Mouse (Mus musculus) frontal cortex, adult 2 months (tissue): Measurements from ENCODE around the gene Pde8a. TPM values are rescaled to one million over a fixed set of nuclear protein-coding genes. Genes with fewer than 3 reads are reported as not detected.

Experiments used
- DNase-seq, 2 experiments: peaks; one replicate each; pipeline ENCODE4 v3.0.0; 2022; ENCODE audit warnings: low spot score in 1 of 2; ENCODE audit errors: extremely low spot score in 1 of 2
- polyA plus RNA-seq: library from polyadenylated mRNA; depleted of rRNA; stranded (reverse); fragments of >200 nt; gene quantifications from 2 replicates; pipeline ENCODE4 v1.2.3, GENCODE M21; 2012

Gene Pde8a
- polyA plus RNA-seq, 1 experiment, result 9.5 TPM

DNA sequence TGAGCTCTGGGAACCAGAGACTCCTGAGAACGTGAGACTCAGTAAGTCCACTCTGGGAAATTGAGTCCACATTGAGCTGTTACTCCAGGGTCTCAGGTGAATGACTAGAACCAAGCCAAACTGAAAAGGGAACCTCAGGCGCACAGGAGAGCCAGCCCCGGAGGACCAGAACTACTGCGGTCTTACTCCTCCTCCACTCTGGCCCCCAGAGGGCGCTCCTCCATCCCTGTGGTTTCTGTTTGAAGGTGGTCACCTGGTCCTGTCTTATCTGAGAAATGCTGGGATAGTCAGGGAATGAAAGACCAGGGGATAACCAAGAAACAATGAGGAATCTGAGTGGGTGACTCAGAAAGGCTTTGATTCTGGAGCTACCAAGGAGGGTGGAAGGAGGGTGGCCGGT lies 4.5 kb upstream of the Pde8a start:
- DNase-seq, result peak in 1 of 2 experiments; percentile 61

DNA sequence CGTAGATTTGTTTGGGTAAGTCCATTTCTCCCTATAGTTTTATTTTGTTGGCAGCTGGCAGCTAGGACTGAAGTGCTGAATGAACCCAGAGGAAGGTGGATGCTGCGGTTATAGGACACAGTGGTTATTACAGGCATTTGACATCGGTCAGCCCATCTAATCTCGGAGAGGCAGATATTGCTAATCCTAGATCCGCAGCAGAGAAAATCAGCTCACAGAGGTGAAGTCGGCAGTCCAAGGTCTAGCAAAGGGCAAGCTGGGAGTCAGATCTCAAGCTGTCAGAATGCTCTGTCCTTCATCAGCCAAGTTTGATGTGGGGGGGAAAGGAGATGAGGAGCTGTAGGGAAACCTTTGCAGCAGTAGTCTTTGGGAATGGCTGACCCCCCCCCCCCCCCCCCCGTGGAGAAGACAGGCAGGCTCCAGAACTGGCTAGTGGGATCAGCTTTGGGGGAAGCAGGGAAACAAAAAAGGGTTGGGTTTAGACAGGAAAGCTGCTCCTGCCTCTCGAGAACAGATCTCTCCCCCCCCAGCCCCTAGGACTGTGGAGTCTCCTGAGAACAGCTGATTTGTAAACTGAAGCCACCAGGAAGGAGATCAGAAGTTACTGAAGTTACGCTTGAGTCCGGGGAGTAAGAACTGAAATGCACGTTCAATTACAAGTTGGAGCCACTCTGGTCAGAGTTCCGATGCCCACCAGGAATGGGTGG lies 3.3 kb upstream of the Pde8a start:
- DNase-seq, result no peak

DNA sequence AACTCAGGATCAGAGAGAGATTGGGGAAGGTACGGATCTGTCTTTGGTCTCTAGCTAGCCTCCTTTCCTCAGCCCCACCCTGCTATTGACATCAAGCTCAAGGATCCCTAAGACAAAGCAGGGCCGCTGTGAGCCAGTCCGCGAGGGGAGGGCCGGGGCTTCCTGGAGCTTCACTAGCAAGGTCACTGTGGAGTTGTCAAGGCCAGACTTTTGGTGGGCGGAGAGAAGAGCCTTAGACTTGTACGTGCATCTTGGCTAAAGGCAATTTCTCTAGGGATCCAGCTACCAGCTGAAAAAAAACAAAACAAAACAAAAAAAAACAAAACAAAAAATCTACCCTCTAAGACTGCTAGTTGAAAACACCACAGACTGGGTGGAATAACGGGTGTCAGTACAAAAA lies 1.6 kb upstream of the Pde8a start:
- DNase-seq, result no peak

DNA sequence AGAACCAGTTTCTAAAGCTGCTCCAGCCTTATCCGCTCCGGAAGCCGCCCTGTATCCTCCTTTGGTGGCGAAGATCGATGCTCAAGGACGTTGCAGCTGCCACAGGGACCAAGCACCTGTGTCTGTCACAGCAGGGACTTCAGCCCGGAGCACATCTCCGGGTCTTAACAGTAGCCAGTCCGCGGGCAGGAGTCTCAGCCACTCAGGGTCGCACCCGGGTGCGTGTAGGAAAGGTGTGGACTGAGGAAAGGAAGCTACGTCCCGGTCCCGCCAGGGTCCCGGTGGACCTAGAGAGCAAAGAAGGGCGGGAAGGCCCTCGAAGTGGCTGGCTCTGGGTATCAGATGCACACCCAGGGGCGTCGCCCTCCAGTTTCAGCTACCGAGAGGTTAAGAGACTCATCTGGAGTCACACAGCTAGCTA lies 1.1 kb upstream of the Pde8a start:
- peak in 1 of 2 experiments; percentile 6 for DNase-seq

DNA sequence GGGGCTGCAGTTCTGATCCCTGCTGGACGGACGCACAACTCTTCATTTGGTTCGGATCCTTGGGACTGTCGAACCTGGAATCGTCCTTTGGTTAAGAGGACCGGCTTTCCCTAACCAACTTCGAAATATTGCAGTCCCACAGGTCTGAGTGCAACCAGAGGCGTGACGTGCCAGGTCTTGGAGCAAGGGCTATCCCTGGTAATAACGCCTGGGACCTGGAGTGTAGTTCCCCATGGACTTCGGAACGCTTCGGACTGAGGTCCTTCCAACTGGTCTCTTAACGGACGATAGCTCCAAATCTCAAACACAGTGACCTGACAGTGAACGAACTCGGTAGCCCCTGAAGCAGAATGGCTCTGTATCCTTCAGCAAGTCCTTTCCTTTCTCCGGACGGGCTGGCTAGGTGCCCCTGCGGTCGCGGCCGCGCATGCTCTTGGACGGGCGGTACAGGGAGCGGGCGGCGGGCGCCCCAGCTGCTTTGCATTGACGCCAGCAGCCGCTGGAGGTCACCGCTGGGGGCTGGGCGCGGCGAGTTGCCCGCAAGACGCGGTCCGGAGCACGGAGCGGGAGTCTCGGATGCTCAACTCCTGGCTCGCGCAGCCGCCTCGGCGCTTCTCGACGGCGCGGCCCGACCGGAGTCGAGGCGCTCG lies 574 bp upstream of the Pde8a start:
- peak; percentile 49 to 79 for DNase-seq

DNA sequence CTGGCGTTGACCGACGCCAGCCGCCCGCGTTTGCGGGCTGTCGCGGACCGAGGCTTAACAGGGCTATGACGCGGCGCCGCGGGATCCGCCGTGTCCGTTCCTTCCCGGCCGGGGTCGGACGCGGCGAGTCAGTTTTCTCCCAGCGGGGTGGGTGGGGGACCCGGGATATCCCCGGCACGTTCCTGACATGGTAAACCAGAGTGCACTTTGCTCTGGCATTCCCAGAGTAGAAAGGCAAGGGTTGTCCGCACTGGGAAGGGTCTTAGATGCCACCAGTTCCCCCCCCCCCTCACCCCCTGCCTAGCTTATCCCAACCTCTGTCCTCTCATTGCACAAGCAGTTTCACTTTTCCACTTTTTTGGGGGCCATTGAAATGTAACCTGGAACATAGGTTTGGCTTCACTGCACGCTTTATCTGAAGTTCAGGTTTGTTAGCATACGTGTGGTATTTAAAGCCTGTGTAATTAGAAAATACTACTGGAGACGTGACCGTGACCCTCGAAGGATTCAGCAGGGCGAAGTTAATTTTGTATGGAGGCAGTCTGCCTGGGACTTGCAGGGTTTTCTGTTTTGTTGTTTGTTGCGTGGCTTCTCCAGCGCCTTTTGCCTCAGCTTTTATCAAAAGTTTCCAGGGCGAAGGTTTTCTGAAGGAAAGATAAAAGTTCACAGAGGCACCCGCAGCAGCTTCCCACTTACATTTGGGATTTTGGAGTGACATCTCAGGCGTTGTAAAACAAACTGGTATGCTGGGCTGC lies 934 bp downstream of the Pde8a start:
- no peak for DNase-seq

DNA sequence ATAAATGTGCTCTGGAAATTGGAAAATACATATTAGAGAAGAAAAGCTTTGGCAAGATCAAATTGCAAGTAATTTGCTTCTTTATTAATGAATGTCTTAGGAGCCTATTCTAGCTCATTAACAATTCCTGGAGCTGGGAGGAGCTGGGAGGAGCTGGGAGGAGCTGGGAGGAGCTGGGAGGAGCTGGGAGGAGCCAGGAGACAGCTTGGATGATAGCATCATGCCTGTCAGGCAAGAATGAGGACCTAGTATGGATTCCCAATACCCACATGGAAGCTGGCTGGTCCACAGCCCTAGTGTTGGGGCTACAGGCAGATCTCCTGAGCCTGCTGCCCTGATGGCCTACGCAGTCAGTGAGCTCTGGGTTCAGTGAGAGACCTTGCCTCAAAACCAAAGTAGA lies 2.6 kb downstream of the Pde8a start:
- no peak for DNase-seq

DNA sequence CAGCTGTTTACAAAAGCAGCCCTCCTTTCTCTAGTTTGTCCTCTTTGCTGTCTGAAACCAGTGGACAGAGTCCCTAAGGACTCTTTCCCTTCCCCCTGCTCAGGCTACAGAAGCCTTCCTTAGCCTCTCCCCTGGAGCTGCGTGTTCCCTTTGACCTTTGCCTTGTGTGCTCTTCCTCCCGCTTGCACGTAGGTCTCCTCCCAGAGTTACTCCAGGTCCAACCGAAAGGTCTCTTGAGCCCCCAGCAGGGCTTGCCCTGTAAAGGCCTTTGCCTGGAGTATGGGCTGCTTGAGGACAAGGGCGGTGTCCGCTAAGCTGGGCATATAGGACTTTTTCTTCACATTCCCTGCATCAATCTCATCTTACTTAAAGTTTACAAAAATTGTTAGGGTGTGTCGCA lies 5.9 kb downstream of the Pde8a start:
- no peak for DNase-seq

DNA sequence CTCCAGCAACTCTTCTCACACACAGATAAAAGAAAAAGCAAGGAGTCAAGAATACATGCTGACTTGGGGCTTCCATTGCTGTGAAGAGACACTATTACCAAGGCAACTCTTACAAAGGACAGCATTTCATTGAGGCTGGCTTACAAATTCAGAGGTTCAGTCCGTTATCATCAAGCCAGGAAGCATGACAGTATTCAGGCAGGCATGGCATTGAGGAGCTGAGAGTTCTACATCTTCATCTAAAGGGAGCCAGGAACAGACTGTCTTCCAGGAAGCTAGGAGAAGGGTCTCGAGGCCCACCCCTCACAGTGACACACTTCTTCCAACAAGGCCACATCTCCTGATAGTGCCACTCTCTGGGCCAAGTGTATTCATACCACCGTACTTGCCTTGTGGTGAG lies 7.0 kb downstream of the Pde8a start:
- DNase-seq, result no peak

DNA sequence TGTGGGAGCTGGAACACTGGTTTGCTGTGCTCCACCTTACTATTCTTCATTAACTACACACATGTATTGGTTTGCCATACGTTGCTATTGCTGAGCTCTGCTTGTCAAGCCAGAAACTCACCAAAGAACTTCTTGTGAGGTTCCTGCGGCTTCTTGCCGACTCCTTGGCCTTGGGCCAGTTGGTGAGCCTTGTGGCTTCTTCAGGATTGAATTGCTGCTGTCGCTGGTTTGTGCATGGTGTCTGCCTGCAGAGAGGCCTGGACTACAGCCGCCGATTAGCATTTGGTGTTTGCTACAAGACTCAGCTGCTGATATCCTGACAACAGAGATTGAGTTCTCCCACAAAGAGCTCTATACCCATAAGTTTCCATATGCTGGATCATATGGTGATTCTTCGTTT lies 10.9 kb downstream of the Pde8a start:
- no peak for DNase-seq

DNA sequence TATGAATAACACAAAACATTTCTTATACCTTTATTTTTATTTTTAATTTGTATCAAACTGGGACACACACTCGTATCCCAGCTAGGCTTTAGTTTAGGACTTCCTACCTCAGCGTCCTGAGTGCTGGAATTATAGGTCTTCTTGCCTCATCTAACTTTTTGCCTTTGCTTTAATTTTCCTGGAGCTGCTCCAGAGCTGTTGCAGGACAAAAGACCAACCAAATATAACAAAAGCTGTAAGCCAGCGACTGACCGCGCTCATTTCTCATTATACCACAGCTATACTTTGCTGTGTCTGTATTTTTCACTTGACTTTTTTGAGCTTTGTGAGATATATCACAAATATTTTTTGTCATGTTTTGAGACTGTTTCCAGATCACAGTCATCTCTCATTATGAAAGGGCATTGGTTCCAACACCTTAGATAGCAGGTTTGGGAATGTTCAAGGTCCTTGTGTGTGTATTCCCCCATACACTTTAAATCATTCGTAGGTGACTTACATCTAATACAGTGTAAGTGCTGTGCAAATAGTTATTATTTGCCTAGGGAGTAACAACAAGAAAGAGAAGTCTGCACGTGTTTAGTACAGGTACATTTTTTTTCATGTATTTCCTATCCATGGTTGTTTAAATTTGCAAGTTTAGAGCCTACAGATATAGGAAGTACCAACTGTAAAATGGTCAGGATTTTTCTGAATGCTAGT lies 16.8 kb downstream of the Pde8a start:
- no peak for DNase-seq

DNA sequence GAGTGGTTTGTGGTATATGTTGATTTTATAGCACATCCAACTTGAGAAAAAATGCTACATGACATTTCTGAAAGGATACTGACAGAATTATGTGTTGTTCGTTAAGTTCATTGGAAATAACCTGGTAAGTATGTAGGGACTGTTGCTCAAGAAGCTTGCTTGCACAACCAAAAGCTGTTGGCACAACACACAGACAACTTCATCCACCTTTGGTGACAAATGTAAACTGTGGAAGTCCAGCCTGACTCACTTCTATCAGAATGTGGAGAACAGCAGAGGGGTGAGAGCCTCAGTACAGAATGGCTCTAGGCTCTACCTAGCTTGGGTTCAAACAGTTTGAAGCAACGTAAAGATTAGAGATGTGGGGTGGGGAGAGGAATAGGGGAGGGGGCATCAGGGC lies 19.3 kb downstream of the Pde8a start:
- DNase-seq, result no peak

DNA sequence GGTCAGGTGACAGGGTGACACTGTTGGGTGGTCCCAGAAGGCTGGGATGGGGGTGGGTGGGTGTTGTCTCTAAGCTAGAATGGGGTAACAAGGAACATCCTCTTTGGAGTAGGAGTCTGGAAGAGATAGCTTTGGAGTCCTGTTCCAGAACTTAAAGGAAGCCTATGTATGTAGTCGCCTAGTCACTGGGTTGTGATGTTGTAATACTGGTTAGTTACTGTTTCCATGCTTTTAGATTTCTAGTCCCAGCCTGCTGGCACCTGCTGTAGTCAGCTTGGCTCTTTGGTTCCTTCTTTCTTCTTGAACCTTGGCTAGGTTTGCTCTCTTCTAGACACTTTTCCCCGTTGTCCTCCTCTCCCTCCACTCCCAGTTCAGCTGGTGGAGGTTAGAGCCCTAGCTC lies 21.7 kb downstream of the Pde8a start:
- no peak for DNase-seq

DNA sequence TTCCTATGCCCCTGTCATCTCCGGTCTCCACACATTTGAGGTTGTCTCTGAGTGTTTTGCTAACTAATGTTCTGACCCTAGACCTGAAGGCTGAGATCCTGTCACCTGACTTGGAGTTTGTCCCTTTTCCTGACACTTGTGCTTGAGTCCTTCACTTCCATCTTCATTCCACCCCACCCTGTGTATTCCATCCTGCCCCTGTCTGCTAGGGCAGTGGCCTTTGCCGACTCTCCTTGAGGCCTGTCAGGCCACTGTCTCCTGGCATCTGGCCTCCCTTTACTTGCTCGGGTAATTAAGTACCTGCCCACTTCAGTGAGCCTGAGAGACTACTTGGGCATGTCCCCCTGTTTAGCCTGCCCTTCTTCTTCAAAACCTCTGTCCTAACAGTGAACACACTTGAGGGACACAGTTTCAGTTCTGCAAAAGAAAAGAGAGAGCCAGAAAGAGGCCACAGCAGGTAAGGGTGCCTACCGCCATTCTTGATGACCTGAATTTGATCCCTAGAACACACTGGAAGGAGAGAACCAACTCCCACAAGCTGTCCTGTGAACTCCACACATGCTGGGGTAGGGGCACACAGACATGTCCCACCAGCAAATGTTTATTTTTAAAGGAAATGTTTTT lies 22.3 kb downstream of the Pde8a start:
- DNase-seq, result no peak

DNA sequence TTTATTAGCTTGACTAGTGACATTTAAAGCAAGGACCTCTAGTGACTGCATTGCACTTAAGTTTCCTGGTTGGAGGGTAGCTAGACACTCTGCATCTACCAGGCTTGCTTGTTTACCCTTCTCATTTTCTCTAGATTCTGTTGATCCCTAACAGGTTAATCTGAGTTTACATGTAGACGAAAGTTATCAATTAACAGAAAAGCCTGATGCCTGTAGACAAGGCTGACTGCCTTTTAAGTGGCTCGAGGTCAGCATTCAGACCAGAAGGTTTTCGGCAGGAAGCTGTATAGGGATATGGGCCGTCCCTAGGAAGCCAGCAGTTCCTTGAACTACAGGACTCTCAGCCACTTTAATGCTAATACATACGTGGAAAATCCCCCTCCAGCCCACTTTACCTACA lies 30.0 kb downstream of the Pde8a start:
- no peak for DNase-seq

DNA sequence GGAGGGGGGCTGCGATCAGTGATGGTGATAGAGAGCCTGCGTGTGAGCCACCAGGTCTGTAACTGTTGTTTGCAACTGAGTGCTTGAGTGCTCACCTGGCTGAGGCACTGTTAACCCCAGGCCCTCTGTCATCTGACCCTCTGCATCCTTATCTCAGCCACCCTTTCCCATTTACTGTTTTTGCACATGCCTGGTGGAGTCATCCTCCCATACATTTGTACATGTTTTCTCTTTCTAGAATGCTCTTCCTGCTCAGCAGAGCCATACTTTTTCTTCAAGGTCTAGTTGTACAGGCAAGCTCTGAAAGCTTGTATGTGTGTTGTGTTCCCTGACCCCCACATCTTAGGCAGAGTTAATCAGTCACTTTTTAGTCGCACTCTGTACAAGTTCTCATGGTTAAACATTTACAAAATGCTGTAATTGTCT lies 36.5 kb downstream of the Pde8a start:
- DNase-seq, result no peak

DNA sequence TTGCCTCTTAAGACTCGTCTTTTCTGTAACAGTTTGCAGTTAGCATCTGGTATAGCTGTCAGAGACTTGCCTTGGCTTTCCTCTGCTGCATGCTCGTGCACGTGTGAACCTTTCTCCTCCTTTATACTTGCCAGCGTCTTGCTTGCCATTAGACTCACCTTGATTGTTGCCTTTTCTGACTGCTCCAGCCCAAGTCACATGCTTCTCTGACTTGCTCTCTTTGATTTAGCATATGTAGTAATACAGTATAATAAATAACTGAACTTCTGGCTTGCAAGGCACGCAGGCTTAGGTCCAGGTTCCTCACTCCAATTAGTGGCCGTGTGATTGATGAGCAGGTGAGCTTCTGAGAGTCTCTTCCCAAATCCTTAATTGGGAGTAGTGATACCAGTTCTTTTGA lies 37.2 kb downstream of the Pde8a start:
- DNase-seq, result no peak

DNA sequence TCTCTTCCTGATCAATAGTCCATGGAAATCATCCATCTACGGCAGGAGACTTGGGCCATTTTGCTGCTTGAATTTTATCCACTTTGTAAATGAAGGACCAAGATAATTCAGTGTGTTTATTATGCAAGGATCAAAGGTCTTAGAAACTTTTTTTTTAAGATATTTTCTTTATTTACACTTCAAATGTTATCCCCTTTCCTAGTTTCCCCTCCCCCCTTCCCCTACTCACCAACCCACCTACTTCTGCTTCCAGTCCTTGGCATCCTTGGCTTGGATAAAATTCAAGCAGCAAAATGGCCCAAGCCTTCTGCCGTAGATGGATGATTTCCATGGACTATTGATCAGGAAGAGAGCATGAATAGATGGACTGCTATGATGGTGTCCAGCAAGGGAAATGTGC lies 38.1 kb downstream of the Pde8a start:
- DNase-seq, result no peak

DNA sequence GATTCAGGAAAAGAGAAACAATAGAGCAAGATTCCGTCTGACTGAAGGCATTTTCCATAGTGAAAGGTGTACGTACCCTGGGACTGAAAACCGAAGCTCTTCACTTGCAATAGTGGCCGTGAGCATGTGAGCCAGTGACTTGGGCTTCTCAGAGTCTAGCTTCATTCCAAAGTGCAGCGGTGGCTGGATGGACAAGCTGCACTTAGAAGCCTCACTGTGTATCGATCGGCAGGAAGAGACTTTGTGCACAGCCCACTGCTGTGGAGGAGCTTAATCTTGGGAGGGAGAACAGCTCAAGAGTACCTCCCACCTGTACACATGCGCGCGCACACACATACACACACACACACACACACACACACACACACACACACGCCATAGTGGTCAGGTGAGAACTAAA lies 39.9 kb downstream of the Pde8a start:
- no peak for DNase-seq

DNA sequence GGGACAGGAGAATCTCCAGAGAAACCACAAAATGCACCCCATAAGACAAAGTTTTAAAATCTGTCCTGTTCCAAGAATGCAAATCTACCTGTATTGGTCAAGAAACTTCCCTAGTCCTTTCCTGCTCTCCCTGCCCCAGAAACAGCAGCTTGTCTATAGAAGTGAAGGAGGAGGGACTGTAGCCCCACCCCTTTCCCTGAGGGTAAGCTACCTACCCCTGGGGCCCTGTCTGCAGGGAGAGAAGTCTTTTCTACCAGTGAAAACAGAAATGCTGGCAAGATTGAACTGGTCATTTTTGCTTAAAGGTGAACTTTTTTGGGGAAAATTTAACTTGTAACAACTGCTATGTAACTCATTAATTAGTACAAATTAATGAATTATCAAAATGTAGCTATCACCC lies 41.2 kb downstream of the Pde8a start:
- no peak for DNase-seq

DNA sequence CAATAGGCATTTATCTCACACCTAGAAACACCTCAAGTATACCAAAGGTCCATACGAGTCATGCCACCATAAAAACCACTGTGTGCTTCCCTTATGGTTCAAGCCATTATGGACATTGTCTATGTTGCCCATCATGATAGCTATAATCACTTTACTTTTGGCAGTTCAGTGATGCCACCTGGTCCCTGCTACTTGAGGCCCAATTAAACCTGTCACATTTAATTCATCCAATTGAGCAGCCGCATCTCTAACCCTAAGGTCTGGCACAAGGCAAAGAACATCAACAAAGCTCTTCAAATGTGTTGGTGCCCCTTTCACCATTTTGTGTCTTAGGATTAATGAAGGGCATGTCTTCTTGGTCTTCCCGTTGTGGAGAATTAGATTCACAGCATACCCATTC lies 42.1 kb downstream of the Pde8a start:
- no peak for DNase-seq
